Mouse (Mus musculus) adrenal gland, postnatal 25 days (tissue): ENCODE measurements around the gene Tysnd1. TPM values are rescaled to one million over a fixed set of nuclear protein-coding genes. Genes with fewer than 3 reads are reported as not detected.
A peak's percentile ranks its signal among the peaks of the same experiment; 100 is the strongest.

Experiments
- DNase-seq: peaks from one replicate; pipeline ENCODE4 v3.0.0; 2021; ENCODE audit warnings: mixed read lengths
- total RNA-seq: library from RNA; stranded (reverse); gene quantifications from 2 replicates; pipeline ENCODE4 v1.2.3, GENCODE M21; 2021

The Tysnd1 gene
- total RNA-seq, 1 experiment from 2014 or later: 115 TPM

- no peak for DNase-seq
These were observed 42.2 kb downstream of the Tysnd1 start for GRCm38 (mm10) chr10:61737537-61737936.

DNA sequence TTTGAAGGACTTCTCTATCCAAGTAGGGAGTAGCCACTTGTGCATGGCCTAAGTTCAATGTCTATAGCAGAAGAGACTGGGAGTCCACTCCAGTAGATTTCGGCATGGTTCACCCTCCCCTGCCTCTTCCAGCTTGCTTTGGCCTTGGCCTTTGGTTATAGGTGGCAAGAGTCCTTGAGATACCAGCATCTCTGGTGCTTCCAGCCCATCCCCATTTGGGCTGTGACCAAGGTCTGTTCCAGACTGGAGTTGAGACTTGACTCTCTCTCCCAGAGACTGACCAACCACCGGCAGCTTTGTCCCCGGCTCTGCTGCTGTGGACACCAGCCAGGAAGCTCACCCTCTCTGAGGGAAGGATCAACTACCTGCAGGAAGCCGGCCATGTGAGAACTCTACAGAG is 42.8 kb downstream of the Tysnd1 start:
- no peak for DNase-seq

- DNase-seq: peak; percentile 39
These were observed 46.0 kb downstream of the Tysnd1 start for GRCm38 (mm10) chr10:61741306-61741705.

GRCm38 (mm10) chr10:61741873-61742272 is 46.6 kb downstream of the Tysnd1 start:
- no peak for DNase-seq

DNA sequence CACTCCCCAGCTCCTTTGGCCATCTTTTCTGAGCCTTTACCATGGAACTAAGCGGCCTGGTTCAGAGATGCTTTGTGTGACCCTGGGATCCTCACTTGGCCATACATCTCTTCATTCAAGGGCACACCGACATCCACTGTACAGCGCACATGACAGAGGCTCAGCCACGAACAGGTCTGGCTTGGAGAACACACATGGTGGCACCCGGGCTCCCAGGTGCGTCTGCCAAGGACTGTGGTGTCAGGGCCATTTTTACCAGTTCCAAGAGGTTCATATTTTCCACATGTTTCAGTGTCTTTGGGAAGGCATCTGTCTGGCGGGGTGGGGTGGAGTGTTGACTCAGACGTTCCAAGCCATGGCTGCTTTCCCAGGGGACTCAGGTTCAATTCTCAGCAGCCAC is 47.0 kb downstream of the Tysnd1 start:
- no peak for DNase-seq

GRCm38 (mm10) chr10:61745133-61745532 is 49.8 kb downstream of the Tysnd1 start:
- no peak for DNase-seq

DNA sequence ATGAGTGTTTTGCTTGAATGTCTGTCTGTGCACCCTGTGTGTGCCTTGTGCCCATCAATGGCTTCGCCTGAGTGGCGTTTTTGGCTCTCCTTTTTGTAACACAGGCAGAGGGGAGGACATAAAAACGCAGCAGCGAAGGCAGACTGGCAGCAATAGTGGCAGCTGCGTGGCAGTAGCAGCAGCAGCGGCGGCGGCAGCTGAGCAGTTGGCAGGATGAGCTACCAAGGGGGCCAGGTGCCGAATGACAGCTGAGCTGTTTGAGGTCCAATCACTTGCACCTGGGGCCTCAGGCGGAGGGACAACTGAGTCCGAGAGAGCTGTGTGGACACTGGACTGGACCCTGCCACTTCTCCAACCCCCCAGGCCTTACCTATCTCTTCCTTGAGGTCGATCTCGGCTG is 52.0 kb downstream of the Tysnd1 start:
- DNase-seq: no peak

- no peak for DNase-seq
These were observed 54.7 kb downstream of the Tysnd1 start for GRCm38 (mm10) chr10:61750014-61750413.

DNA sequence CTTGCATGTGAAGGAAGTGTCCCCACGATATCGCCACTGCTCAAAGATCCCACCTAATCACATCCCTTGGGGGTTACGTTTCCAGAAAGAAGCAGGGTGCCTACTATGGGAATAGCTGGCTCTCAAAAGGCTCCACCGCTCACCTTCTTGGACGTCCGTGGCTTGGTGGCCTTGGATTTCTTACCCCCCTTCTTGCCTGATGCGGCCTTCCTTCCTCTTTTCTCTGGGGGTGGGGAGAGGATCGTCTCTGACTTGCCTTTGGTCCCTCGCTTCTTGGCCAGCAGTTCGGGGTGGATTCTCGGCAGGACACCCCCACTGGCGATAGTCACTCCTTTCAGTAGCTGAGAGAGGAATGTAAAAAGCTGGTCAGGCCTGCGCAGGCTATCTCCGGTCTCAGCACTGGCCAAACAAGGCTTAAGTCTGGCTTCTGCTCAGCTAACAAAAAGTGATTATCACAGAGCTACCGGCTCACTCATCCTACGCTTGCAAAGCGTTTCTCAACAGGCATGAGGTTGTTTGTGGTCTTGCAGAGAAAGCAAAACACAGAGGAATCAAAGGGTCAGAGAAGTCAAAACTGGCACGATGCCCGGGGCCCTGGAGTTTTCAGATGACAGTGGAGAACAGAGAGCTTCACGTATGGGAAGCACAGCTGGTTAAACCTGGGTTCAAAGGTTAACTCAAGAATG is 56.4 kb downstream of the Tysnd1 start:
- peak; percentile 50 for DNase-seq

Other genes starting within 250 kb of the Tysnd1 start
- gene Eif4ebp2, start 242.9 kb upstream of the Tysnd1 start, total RNA-seq: 92.3 and 112 TPM in 2 replicates
- 22.6 and 28.9 TPM in 2 replicates for gene Lrrc20, start 219.7 kb upstream of the Tysnd1 start, total RNA-seq
- 0.21 and 0.24 TPM in 2 replicates for gene Npffr1, start 100.0 kb upstream of the Tysnd1 start, total RNA-seq
- 107 and 153 TPM in 2 replicates for gene Ppa1, start 47.0 kb upstream of the Tysnd1 start, total RNA-seq
- gene Sar1a, start 15.2 kb upstream of the Tysnd1 start, total RNA-seq: 181 and 195 TPM in 2 replicates
- gene Aifm2, start 19.7 kb downstream of the Tysnd1 start, total RNA-seq: 310 and 356 TPM in 2 replicates
- gene H2afy2, start 88.6 kb downstream of the Tysnd1 start, total RNA-seq: 9.8 and 11.3 TPM in 2 replicates